Mouse (Mus musculus): ENCODE results near the gene Abca12. TPM values are rescaled to one million over a fixed set of nuclear protein-coding genes. Genes with fewer than 3 reads are reported as not detected.
A peak's percentile ranks its signal among the peaks of the same experiment; 100 is the strongest.

Gene Abca12
- total and polyA plus RNA-seq, 2 experiments from 2014 or later, result 0.10 to 0.44 TPM

DNA sequence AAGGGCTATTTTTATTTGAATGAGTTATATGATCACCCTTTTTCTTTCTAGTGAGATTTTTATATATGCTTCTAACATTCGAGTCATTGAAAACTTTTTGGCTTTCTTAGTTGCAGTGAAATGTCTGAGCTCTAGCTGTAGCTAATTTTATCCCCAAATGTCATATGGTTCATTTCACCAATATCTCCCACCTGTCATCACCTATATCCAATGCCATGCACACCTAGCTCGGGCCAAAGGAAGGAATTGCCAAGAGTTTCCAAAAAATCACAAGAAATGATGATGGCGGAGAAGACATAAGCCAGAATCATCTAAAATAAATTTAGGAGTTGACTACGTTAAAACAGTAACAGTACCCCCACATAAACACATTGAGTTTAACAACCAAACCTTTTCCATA lies 102.5 kb downstream of the Abca12 start:
- ATAC-seq (ENCODE audit: low FRiP score) (no peak), DNase-seq (ENCODE audit: low spot score) (no peak)
- Histone ChIP-seq H3K36me3 (ENCODE audit: insufficient read depth, low read length) (no peaks in the 10 kb centered on the region), H3K27ac (ENCODE audit: low read depth, low read length) (no peak overlapping the region), H3K4me2 (ENCODE audit: low read depth, low read length, poor library complexity, severe bottlenecking) (no peak overlapping the region), H3K9me3 (ENCODE audit: low read length) (no peaks in the 10 kb centered on the region), H3K4me3 (ENCODE audit: low read depth, low read length) (no peak overlapping the region), H3K9ac (replicated peaks; ENCODE audit: low read length, poor library complexity, severe bottlenecking) (no peak overlapping the region), H3K4me1 (ENCODE audit: insufficient read depth, low read length) (no peaks in the 10 kb centered on the region), H3K27me3 (ENCODE audit: insufficient read depth, low read length) (no peaks in the 10 kb centered on the region)
- WGBS, result 93% methylated on average over 4 of the region's 4 CpGs
- TF ChIP-seq CTCF (IDR thresholded peaks at IDR 0.05), result no peak

DNA sequence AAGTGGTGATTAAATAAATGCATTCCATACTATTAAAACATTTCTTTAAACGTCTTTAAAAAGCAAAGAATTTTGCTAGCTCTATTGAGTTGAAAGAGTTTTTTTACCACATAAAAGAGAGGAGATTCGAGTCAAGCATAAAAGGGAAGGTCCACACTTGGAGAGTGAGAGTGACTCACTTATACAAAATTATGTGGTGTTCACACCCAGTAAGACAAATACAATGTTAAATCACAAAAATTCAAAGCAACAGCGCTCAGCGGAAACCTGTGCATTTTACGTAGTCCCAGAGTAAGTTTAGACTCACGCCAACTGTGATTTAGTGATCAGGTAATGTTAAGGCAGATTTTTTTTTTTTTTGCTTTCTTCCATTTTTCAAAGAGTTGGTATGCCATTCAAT lies 104.1 kb downstream of the Abca12 start:
- H3K4me3 ChIP-seq (ENCODE audit: low read depth, low read length), result no peak overlapping the region
- no peak overlapping the region for H3K4me2 ChIP-seq (ENCODE audit: low read depth, low read length, poor library complexity, severe bottlenecking)
- DNase-seq (ENCODE audit: low spot score) (no peak), ATAC-seq (ENCODE audit: low FRiP score) (no peak)
- no peaks in the 10 kb centered on the region for H3K36me3 ChIP-seq (ENCODE audit: insufficient read depth, low read length)
- H3K27me3 ChIP-seq (ENCODE audit: insufficient read depth, low read length), result no peaks in the 10 kb centered on the region
- H3K27ac ChIP-seq (ENCODE audit: low read depth, low read length), result no peak overlapping the region
- no peak for TF ChIP-seq CTCF (IDR thresholded peaks at IDR 0.05)
- no peaks in the 10 kb centered on the region for H3K9me3 ChIP-seq (ENCODE audit: low read length)
- no peak overlapping the region for H3K9ac ChIP-seq (replicated peaks; ENCODE audit: low read length, poor library complexity, severe bottlenecking)
- WGBS, result 89% methylated on average over 6 of the region's 6 CpGs
- H3K4me1 ChIP-seq (ENCODE audit: insufficient read depth, low read length), result peaks cover 3% of the 10 kb centered on the region; the same call in 1 of the 2 replicates

DNA sequence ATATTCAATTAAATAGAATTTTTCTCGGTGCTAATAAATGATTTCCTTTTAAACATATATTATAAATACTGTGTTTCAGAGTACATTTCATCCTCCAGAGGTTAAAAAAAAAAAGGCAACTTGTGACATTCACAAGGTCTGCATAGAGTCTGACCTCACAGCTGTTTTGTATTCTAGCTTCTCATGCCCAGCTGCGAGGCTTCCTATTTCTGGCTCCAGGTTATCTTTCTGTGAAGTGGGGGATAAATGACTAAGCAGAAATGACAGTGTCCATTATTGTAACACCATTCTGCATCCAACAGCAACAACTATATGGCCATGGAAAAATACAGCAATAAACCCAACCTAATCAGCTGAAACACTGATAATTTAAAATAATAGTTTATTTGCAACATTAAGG lies 107.3 kb downstream of the Abca12 start:
- H3K9me3 ChIP-seq (ENCODE audit: low read length), result no peaks in the 10 kb centered on the region
- H3K27me3 ChIP-seq (ENCODE audit: insufficient read depth, low read length), result no peaks in the 10 kb centered on the region
- no peak overlapping the region for H3K4me3 ChIP-seq (ENCODE audit: low read depth, low read length)
- no peak overlapping the region for H3K27ac ChIP-seq (ENCODE audit: low read depth, low read length)
- H3K9ac ChIP-seq (replicated peaks; ENCODE audit: low read length, poor library complexity, severe bottlenecking), result no peak overlapping the region
- DNase-seq (ENCODE audit: low spot score), result no peak
- no peak overlapping the region for H3K4me2 ChIP-seq (ENCODE audit: low read depth, low read length, poor library complexity, severe bottlenecking)
- H3K36me3 ChIP-seq (ENCODE audit: insufficient read depth, low read length), result no peaks in the 10 kb centered on the region
- peaks cover 3% of the 10 kb centered on the region; the same call in 1 of the 2 replicates for H3K4me1 ChIP-seq (ENCODE audit: insufficient read depth, low read length)
- no peak for TF ChIP-seq CTCF (IDR thresholded peaks at IDR 0.05)
- ATAC-seq (ENCODE audit: low FRiP score), result no peak
- 58% methylated on average over 2 of the region's 2 CpGs for WGBS

DNA sequence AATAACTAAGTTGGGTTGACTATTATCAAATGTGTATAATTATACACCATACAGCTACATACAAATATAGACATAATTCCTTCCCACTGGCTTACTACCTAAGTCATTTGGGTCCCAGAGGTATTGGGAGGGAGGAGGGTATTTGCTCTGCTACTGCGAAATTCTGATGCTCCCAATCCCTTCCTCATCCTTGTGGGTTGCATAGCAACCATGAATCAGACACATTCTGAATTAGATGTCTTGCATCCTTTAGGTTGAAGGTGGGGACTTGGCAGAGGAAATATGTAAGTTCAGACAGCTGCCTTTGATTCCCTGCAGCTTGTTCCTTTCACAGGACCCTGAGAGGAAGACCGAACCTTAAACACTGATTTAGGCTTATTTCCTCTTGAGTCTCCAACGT lies 108.5 kb downstream of the Abca12 start:
- 15% methylated on average over 3 of the region's 3 CpGs for WGBS
- DNase-seq (ENCODE audit: low spot score) (no peak), ATAC-seq (ENCODE audit: low FRiP score) (no peak)
- Histone ChIP-seq H3K36me3 (ENCODE audit: insufficient read depth, low read length) (no peaks in the 10 kb centered on the region), H3K4me1 (ENCODE audit: insufficient read depth, low read length) (peaks cover 3% of the 10 kb centered on the region; the same call in 1 of the 2 replicates), H3K27me3 (ENCODE audit: insufficient read depth, low read length) (no peaks in the 10 kb centered on the region), H3K4me2 (ENCODE audit: low read depth, low read length, poor library complexity, severe bottlenecking) (no peak overlapping the region), H3K4me3 (ENCODE audit: low read depth, low read length) (no peak overlapping the region), H3K27ac (ENCODE audit: low read depth, low read length) (no peak overlapping the region), H3K9ac (replicated peaks; ENCODE audit: low read length, poor library complexity, severe bottlenecking) (0 out of 2 replicates have a peak overlapping the region, but pooled peaks have one; percentile 36), H3K9me3 (ENCODE audit: low read length) (no peaks in the 10 kb centered on the region)
- TF ChIP-seq CTCF (IDR thresholded peaks at IDR 0.05), result no peak

DNA sequence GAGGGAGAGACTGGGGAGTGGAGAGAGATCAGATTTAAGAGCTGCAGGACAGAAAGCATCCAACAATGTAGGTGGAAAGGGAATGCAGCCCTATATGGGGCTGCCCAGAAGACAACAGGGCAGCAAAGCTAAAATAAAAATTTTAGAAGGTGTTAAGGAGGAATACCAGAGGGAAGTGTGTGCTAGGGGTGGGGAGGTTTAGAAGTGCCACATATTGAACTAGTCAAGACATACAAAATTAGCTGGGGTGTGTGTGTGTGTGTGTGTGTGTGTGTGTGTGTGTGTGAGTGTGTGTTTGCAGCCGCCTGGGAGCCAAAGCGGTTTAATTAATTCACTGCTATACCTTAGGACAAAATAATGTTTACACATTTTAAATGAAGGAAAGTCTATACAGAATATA lies 110.1 kb downstream of the Abca12 start:
- Histone ChIP-seq H3K27ac (ENCODE audit: low read depth, low read length) (no peak overlapping the region), H3K9ac (replicated peaks; ENCODE audit: low read length, poor library complexity, severe bottlenecking) (no peak overlapping the region), H3K36me3 (ENCODE audit: insufficient read depth, low read length) (no peaks in the 10 kb centered on the region), H3K9me3 (ENCODE audit: low read length) (no peaks in the 10 kb centered on the region), H3K27me3 (ENCODE audit: insufficient read depth, low read length) (no peaks in the 10 kb centered on the region), H3K4me2 (ENCODE audit: low read depth, low read length, poor library complexity, severe bottlenecking) (no peak overlapping the region), H3K4me1 (ENCODE audit: insufficient read depth, low read length) (peaks cover 3% of the 10 kb centered on the region; the same call in 1 of the 2 replicates), H3K4me3 (ENCODE audit: low read depth, low read length) (no peak overlapping the region)
- no peak for ATAC-seq (ENCODE audit: low FRiP score)
- DNase-seq (ENCODE audit: low spot score), result no peak
- 92% methylated on average over 2 of the region's 2 CpGs for WGBS
- no peak for TF ChIP-seq CTCF (IDR thresholded peaks at IDR 0.05)

DNA sequence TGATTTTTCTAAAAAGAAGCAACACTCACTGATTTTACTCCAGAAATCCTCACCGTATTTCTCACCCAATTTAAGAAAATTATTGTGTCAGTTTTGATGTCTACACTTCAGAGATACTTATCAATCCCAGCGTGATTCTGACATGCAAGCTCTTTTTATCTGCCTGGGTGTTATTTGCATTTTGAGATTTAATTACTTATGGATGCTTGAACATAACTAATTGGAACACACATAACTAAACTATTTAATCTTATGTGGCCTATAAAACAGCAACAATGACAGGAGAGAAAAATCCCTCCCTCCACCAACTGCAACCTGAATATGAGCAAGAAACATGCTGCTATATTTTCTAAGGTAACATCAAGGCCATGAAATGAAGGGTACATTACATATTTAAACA lies 117.7 kb downstream of the Abca12 start:
- no peaks in the 10 kb centered on the region for H3K4me1 ChIP-seq (ENCODE audit: insufficient read depth, low read length)
- no peaks in the 10 kb centered on the region for H3K36me3 ChIP-seq (ENCODE audit: insufficient read depth, low read length)
- 52% methylated on average over 2 of the region's 2 CpGs for WGBS
- H3K27ac ChIP-seq (ENCODE audit: low read depth, low read length), result no peak overlapping the region
- no peaks in the 10 kb centered on the region for H3K27me3 ChIP-seq (ENCODE audit: insufficient read depth, low read length)
- no peak overlapping the region for H3K4me3 ChIP-seq (ENCODE audit: low read depth, low read length)
- no peak overlapping the region for H3K9ac ChIP-seq (replicated peaks; ENCODE audit: low read length, poor library complexity, severe bottlenecking)
- no peak for TF ChIP-seq CTCF (IDR thresholded peaks at IDR 0.05)
- DNase-seq (ENCODE audit: low spot score) (no peak), ATAC-seq (ENCODE audit: low FRiP score) (no peak)
- no peak overlapping the region for H3K4me2 ChIP-seq (ENCODE audit: low read depth, low read length, poor library complexity, severe bottlenecking)
- H3K9me3 ChIP-seq (ENCODE audit: low read length), result no peaks in the 10 kb centered on the region
